Mouse (Mus musculus): ENCODE results near the gene Ccdc182. TPM values are rescaled to one million over a fixed set of nuclear protein-coding genes. Genes with fewer than 3 reads are reported as not detected.

Gene Ccdc182
- polyA plus RNA-seq, 1 experiment from 2014 or later = 0.40 TPM

GRCm38 (mm10) chr11:88328813-88329595, 35.1 kb downstream of the Ccdc182 start:
- WGBS = 88% methylated on average over 17 of the region's 17 CpGs
- Histone ChIP-seq H3K4me2 (no peak overlapping the region), H3K4me1 (replicated peaks) (peaks cover 35% of the 10 kb centered on the region), H3K27ac (no peak overlapping the region), H3K36me3 (no peaks in the 10 kb centered on the region), H3K4me3 (replicated peaks) (no peak overlapping the region), H3K27me3 (0 out of 2 replicates have a peak, but pooled peaks cover 3% of the 10 kb centered on the region), H3K9ac (replicated peaks) (no peak overlapping the region), H3K9me3 (no peaks in the 10 kb centered on the region)
- ATAC-seq (ENCODE audit: insufficient number of reproducible peaks, insufficient read depth, low FRiP score, low TSS enrichment, low read depth) = no peak

GRCm38 (mm10) chr11:88330799-88331198, 36.9 kb downstream of the Ccdc182 start:
- peaks cover 5% of the 10 kb centered on the region; the same call in 1 of the 2 replicates for H3K36me3 ChIP-seq
- no peak overlapping the region for H3K9ac ChIP-seq (replicated peaks)
- no peak for ATAC-seq (ENCODE audit: insufficient number of reproducible peaks, insufficient read depth, low FRiP score, low TSS enrichment, low read depth)
- H3K4me3 ChIP-seq (replicated peaks) = no peak overlapping the region
- no peaks in the 10 kb centered on the region for H3K9me3 ChIP-seq
- WGBS = 49% methylated on average over 11 of the region's 11 CpGs
- H3K27me3 ChIP-seq = 0 out of 2 replicates have a peak, but pooled peaks cover 3% of the 10 kb centered on the region
- H3K4me2 ChIP-seq = no peak overlapping the region
- no peak overlapping the region for H3K27ac ChIP-seq
- peaks cover 41% of the 10 kb centered on the region for H3K4me1 ChIP-seq (replicated peaks)

GRCm38 (mm10) chr11:88331722-88332121, 37.9 kb downstream of the Ccdc182 start:
- Histone ChIP-seq H3K4me1 (replicated peaks) (peaks cover 40% of the 10 kb centered on the region), H3K36me3 (peaks cover 8% of the 10 kb centered on the region; the same call in 1 of the 2 replicates), H3K9ac (replicated peaks) (no peak overlapping the region), H3K4me3 (replicated peaks) (no peak overlapping the region), H3K9me3 (no peaks in the 10 kb centered on the region), H3K27ac (no peak overlapping the region), H3K27me3 (0 out of 2 replicates have a peak, but pooled peaks cover 3% of the 10 kb centered on the region), H3K4me2 (no peak overlapping the region)
- 80% methylated on average over 8 of the region's 8 CpGs for WGBS
- ATAC-seq (ENCODE audit: insufficient number of reproducible peaks, insufficient read depth, low FRiP score, low TSS enrichment, low read depth) = no peak

GRCm38 (mm10) chr11:88332309-88332934, 38.6 kb downstream of the Ccdc182 start:
- Histone ChIP-seq H3K9me3 (no peaks in the 10 kb centered on the region), H3K4me3 (replicated peaks) (no peak overlapping the region), H3K4me1 (replicated peaks) (peaks cover 34% of the 10 kb centered on the region), H3K4me2 (no peak overlapping the region), H3K36me3 (peaks cover 12% of the 10 kb centered on the region; the same call in 1 of the 2 replicates), H3K27me3 (0 out of 2 replicates have a peak, but pooled peaks cover 3% of the 10 kb centered on the region), H3K9ac (replicated peaks) (no peak overlapping the region), H3K27ac (no peak overlapping the region)
- WGBS = 33% methylated on average over 8 of the region's 8 CpGs
- ATAC-seq (ENCODE audit: insufficient number of reproducible peaks, insufficient read depth, low FRiP score, low TSS enrichment, low read depth) = peak; percentile 31; the same call in 1 of the 2 replicates

- Histone ChIP-seq H3K27me3 (no peaks in the 10 kb centered on the region), H3K36me3 (peaks cover 29% of the 10 kb centered on the region), H3K9ac (replicated peaks) (no peak overlapping the region), H3K4me2 (no peak overlapping the region), H3K27ac (no peak overlapping the region), H3K4me3 (replicated peaks) (no peak overlapping the region), H3K9me3 (no peaks in the 10 kb centered on the region), H3K4me1 (replicated peaks) (peaks cover 29% of the 10 kb centered on the region)
- WGBS = 32% methylated on average over 5 of the region's 5 CpGs
- ATAC-seq (ENCODE audit: insufficient number of reproducible peaks, insufficient read depth, low FRiP score, low TSS enrichment, low read depth) = no peak
Measured at GRCm38 (mm10) chr11:88334893-88335292, 41.0 kb downstream of the Ccdc182 start.

GRCm38 (mm10) chr11:88337926-88338325, 44.1 kb downstream of the Ccdc182 start:
- no peak for ATAC-seq (ENCODE audit: insufficient number of reproducible peaks, insufficient read depth, low FRiP score, low TSS enrichment, low read depth)

More at GRCm38 (mm10) chr11:88337926-88338325, 44.1 kb downstream of the Ccdc182 start:
- Histone ChIP-seq H3K36me3 (peaks cover 34% of the 10 kb centered on the region), H3K4me1 (replicated peaks) (peaks cover 6% of the 10 kb centered on the region), H3K9ac (replicated peaks) (no peak overlapping the region), H3K9me3 (no peaks in the 10 kb centered on the region), H3K27ac (no peak overlapping the region), H3K4me3 (replicated peaks) (no peak overlapping the region), H3K4me2 (no peak overlapping the region), H3K27me3 (no peaks in the 10 kb centered on the region)
- 95% methylated on average over 3 of the region's 3 CpGs for WGBS

Other genes starting within 250 kb of the Ccdc182 start
- gene Srsf1, start 246.7 kb upstream of the Ccdc182 start, polyA plus RNA-seq (2016; fragmentation: Nextera tagmentation; extraction: Ambion mirVana) = 505 and 534 TPM in 2 replicates
- 56.0 and 65.8 TPM in 2 replicates for gene Vezf1, start 225.8 kb upstream of the Ccdc182 start, polyA plus RNA-seq (2016; fragmentation: Nextera tagmentation; extraction: Ambion mirVana)
- 32.1 and 37.3 TPM in 2 replicates for gene Cuedc1, start 196.0 kb upstream of the Ccdc182 start, polyA plus RNA-seq (2016; fragmentation: Nextera tagmentation; extraction: Ambion mirVana)
- 53.2 and 59.5 TPM in 2 replicates for gene Mrps23, start 89.7 kb upstream of the Ccdc182 start, polyA plus RNA-seq (2016; fragmentation: Nextera tagmentation; extraction: Ambion mirVana)